Mouse (Mus musculus) brown adipose tissue, adult 24 weeks (tissue): ENCODE results near the gene 4933406M09Rik. TPM values are rescaled to one million over a fixed set of nuclear protein-coding genes. Genes with fewer than 3 reads are reported as not detected.
A peak's percentile ranks its signal among the peaks of the same experiment; 100 is the strongest.

Experiments used
- H3K27ac ChIP-seq: fragments of 200-500 bp; replicated peaks from 2 replicates; pipeline ENCODE4 v1.5.1; 2012; ENCODE audit warnings: low read depth, mild to moderate bottlenecking, low read length
- H3K4me1 ChIP-seq: fragments of 200-500 bp; 2 replicates; pipeline ENCODE4 v1.6.1; 2012; ENCODE audit warnings: low read length, mixed read lengths; ENCODE audit not compliant: control insufficient read depth, insufficient read depth, insufficient read length
- H3K4me3 ChIP-seq: fragments of 200-500 bp; 2 replicates; pipeline ENCODE4 v1.5.1; 2012; ENCODE audit warnings: low read depth, mild to moderate bottlenecking, low read length, moderate library complexity; ENCODE audit not compliant: insufficient read depth
- polyA plus RNA-seq: library from polyadenylated mRNA; stranded (reverse); fragments of >200 nt; gene quantifications from 2 replicates; pipeline ENCODE4 v1.2.4, GENCODE M21; 2012; ENCODE audit not compliant: missing spikeins, insufficient read depth, insufficient read length

Gene 4933406M09Rik
- polyA plus RNA-seq, 1 experiment, result not detected

DNA sequence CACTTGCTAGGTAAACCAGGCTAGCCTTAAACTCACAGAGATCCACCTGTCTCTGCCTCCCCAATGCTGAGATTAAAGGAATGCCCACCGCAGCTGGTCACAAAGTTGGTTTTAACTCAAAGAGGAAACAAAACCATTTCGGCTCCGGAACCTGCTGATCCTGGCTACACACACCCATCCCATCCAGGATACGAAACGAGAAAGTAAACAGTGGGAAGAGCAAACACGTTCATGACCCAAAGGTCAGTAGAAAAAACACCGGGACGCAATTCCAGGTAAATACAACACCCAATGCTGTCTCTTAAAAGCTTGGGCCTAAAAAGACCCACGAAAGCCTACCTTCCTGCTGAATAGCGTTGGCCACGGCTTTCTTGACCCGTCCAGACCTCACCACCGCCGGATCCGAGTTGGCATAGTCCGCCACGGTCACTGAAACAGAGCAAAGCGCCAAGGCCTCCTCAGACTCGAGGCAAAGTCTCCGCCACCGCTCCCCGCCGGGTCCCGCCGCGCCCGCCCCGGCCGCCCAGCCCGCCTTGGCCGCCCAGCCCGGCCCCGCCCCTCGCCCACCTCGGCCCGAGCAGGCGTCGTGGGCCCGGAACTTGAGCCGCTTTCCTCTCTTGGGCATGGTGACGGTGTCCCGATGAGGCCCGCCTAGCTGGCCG lies 24.4 kb upstream of the 4933406M09Rik start:
- peak overlapping the region; percentile 77 for H3K27ac ChIP-seq
- peak overlapping the region; percentile 95 for H3K4me3 ChIP-seq
- peaks cover 6% of the 10 kb centered on the region for H3K4me1 ChIP-seq

DNA sequence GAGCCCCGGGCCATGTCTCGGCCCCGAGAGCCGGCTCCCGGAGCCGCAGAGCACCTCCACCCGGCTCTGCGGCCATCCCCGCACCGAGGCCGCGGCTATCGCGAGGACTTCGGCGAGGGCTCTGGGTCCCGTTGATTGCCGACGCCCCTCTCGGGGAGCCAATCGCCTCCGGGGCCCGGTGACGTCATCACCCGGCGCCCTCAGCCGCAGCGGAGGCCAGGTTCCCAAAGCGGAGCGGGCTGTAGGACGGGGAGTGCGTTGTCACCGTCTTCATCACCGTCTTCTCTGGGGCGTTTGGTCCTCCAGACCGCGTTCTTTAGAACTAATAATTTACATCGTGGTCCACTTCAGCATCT lies 23.9 kb upstream of the 4933406M09Rik start, which contains the start of gene Tmem183a:
Gene Tmem183a, minus strand, starts transcription at position 123 of the 356 bp plus-strand sequence.
- Histone ChIP-seq H3K4me3 (peak within 1 kb of the TSS; percentile 95), H3K4me1 (peaks cover 6% of the 10 kb centered on the region), H3K27ac (peak within 1 kb of the TSS; percentile 82)

DNA sequence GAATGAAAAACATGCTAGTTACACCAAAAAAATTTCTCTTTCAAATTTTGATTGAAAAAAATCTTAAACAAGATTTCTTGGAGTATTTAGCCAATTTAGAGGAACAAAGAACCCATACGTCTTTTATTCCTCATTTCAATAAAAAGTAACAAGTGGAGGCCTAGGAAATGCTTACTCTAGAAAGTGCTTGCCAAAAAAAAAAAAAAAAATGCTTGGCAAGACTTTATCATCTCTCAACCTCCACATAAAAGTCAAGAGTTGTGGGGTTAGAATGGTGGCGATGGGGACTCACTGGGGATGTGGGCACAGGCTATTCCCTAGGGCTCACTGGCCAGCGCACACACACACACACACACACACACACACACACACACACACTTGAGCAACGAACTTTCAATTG lies 22.5 kb upstream of the 4933406M09Rik start:
- Histone ChIP-seq H3K27ac (no peak overlapping the region), H3K4me1 (peaks cover 6% of the 10 kb centered on the region), H3K4me3 (no peak overlapping the region)

DNA sequence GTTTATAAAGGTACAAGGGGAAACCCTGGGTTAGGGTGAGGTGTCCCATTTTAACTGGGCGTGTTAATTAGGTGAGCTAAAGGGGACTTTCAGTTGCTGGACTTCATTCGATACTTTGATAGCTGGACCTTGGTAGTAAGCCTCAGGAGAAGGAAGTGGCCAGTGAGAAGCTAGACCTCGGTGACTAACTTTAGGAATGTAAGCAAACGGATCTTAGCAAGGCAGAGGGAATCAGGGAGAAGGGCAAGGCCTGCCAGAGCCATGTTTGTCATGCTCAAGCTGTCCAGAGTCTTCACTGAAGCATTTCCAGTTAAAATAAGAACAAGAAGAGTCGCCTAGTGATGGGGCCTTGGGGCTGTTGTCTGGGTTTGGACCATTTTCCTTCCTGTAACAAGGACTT lies 20.2 kb upstream of the 4933406M09Rik start:
- Histone ChIP-seq H3K4me3 (no peak overlapping the region), H3K4me1 (peaks cover 6% of the 10 kb centered on the region), H3K27ac (no peak overlapping the region)

DNA sequence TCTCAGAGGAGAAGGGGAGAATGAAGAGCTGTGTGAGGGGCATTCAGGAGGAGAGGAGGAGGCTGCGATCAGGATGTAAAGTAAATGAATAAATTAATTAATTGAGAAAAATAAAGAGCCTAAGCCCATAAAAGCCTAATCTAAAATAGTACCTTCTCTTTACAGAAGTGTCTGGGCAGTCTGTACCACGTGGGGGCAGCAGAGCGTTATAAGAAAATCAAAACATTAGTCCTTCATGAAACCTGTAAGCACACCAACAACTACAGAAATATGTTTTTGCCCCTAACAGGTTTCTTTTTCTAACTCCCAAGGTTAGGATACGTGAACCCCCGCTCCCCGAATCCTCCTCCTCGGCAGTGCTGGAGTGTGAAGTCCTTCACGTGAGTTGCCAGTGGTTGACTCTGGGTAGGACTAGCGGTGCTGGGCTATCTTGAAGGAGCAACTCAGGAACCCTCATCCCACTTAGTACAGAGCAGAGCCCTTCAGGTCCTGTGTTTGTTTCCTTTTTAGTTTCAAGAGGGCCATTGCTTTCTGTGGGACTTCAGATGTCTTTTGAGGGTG lies 16.9 kb upstream of the 4933406M09Rik start:
- Histone ChIP-seq H3K4me3 (no peak overlapping the region), H3K4me1 (no peaks in the 10 kb centered on the region)

DNA sequence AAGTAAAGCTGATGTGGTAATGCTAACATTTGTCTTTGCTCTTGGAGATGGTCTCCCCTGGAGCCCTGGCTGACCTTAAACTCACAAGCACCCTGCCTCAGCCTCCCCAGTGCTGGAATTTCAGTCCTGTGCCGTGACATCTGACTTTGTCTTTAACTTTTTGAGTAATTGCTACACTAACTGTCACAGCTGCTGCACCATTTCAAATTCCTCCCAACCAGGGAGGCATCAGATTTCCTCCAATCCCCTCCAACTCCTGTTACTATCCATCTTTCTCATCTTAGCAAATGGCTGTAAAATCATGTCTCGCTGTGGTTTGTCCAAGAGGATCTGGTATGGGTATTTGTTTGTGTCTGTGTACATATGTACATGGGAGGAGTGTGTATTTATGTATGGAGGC lies 11.6 kb upstream of the 4933406M09Rik start:
- Histone ChIP-seq H3K4me1 (no peaks in the 10 kb centered on the region), H3K27ac (no peak overlapping the region), H3K4me3 (no peak overlapping the region)

More for the DNA sequence above, 16.9 kb upstream of the 4933406M09Rik start:
- H3K27ac ChIP-seq, result no peak overlapping the region

DNA sequence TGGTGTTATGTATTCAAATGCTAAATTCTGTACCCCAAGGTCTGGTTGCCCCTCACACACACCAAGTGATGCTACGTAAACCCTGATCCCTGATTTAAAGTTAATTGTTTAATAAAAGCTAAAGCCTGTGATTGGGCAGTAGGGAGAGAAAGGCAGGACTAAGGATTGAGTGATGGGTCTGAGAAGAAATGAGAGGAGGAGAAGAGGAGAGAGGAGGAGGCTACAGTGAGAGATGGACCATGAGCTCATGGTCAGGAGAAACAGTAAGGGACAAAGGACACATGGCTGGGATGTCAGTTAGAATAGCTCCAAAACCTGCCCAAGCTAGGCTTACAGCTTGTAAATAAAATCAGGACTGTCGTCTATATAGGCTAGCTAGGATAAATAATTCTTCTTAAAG lies 4.7 kb upstream of the 4933406M09Rik start:
- peak overlapping the region; percentile 91 for H3K27ac ChIP-seq

DNA sequence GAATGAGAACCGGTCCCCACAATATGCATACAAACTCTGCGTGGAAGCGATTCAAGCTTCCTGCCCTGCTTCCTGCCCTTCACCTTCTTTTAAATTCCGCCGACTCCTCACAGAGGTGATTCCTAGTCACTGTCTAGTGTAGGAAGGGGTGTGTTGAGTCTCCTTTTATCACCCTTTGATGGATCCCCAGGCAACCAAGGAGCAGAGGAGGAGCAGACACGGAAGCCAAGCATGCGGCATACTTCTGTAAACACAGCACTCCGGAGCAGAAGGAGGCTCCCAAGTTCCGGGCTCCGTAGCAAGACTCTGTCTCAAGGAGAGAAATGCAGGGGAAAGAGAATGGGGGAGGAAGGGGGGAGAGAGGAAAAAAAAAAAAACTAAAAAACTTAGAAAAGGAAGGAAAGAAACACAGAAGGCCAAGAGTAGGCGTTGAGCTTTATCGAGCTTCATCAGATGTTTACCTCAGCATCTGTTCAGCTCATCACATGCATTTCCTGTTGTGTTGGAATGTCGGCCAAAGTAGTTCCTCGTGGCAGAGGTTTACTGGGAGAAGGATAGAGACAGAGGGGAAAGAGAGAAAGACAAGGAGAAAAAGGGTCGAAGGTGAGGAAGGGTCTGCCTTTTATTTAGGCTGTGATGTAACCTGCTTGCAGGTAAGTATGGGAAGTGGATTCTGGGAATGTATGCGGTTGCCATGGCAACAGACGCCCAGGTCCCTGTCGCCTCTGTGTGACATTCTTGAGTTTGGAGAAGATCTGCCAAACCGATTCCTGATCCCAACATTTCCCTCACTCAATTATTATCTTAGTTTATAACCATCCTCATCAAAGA lies 3.7 kb upstream of the 4933406M09Rik start:
- peak overlapping the region; percentile 42 for H3K4me3 ChIP-seq
- peak overlapping the region; percentile 91 for H3K27ac ChIP-seq
- H3K4me1 ChIP-seq, result 0 out of 2 replicates have a peak, but pooled peaks cover 6% of the 10 kb centered on the region

More for the DNA sequence above, 4.7 kb upstream of the 4933406M09Rik start:
- 0 out of 2 replicates have a peak, but pooled peaks cover 6% of the 10 kb centered on the region for H3K4me1 ChIP-seq
- no peak overlapping the region for H3K4me3 ChIP-seq

DNA sequence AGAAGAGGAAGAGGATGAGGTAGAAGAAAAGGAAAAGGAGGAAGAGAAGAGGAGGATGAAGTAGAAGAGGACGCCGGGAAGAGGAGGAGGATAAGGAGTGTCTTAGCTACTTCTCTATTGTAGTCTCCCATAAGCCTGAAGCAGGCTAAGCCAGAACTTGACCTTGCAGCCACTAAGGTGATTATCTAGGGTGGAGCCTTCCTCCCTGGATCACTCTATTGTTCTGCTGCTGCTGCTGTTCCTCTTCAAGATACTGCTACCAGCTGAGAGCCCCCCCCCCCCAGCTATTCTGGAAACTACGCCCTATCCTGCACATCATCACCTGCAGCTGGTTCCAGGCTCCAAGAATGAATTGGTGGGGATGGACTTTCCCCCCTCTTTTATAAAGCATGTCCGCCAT lies 1.2 kb upstream of the 4933406M09Rik start:
- Histone ChIP-seq H3K4me1 (0 out of 2 replicates have a peak, but pooled peaks cover 6% of the 10 kb centered on the region), H3K27ac (peak overlapping the region; percentile 81), H3K4me3 (no peak overlapping the region)

DNA sequence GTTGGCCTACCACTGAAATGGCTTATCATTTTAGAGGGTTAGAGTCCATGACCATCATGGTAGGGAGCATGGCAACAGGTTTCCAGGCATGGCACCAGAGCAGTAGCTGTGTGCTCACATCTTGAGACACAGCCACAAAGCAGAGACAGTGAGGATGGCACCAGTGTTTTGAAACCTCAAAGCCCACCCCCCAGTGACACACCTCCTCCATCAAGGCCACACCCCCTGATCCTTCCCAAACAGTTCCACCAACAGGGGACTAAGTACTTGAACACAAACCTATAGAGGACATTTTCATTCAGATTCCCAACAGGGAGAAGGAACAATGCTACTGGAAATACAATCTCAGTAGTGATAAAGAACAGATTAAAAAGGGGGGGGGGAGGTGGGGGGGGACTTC lies 564 bp upstream of the 4933406M09Rik start:
- Histone ChIP-seq H3K4me3 (no peak overlapping the region), H3K4me1 (0 out of 2 replicates have a peak, but pooled peaks cover 6% of the 10 kb centered on the region), H3K27ac (peak overlapping the region; percentile 81)

DNA sequence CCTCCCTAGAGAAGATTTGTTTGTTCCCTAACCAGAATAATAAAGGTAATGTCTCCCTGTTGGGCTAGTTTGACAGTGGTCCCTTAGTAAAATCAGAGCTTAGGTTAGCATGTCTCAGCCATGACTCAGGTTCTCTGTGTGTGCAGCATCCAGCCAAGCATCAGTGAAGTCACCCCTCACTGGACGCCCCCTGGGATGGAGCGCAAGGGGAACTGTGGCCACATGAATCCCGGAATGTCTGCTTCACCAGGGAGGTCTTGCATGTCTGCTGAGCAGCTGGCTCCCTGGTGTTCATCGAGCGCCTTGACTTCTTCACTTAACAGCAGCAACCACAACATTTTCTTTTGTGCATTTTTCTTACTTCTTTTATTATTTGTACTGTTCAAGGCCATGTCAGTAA lies 8.1 kb downstream of the 4933406M09Rik start:
- H3K4me3 ChIP-seq, result no peak overlapping the region
- H3K27ac ChIP-seq, result no peak overlapping the region
- H3K4me1 ChIP-seq, result no peaks in the 10 kb centered on the region

DNA sequence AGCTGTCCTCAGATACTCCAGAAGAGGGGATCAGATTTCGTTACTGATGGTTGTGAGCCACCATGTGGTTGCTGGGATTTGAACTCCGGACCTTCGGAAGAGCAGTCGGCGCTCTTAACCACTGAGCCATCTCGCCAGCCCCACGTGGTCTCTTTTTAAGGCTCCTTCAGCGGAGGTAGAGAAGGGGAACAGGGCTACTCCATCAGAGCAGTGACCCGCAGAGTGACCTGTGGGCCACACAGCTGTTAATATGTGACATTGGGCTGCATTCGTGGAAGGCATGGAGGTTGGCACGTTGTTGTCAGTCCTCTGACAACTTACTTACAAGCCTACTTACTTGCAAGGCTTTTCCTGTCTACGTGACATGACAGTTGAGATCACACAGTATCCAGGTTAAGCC lies 12.5 kb downstream of the 4933406M09Rik start:
- Histone ChIP-seq H3K4me3 (no peak overlapping the region), H3K4me1 (no peaks in the 10 kb centered on the region), H3K27ac (no peak overlapping the region)

DNA sequence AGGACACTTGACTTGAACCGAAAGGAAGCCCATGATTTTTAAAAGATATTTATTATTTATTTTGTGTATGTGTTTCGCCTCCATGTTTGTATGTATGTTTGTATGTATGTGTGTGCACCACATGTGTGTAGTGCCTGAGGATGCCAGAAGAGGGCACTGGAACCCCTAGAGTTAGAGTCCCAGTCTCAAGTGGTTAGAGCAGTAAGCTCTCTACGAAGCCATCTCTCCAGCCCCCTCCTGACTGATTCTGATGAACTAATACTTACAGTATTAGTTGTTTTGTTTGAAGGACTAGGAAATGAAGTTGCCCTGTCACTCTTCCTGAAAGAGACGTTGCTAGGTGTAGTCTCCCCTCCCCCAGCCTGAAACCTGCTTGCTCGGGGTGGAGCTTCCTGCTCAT lies 14.0 kb downstream of the 4933406M09Rik start:
- Histone ChIP-seq H3K4me3 (no peak overlapping the region), H3K4me1 (no peaks in the 10 kb centered on the region), H3K27ac (no peak overlapping the region)

DNA sequence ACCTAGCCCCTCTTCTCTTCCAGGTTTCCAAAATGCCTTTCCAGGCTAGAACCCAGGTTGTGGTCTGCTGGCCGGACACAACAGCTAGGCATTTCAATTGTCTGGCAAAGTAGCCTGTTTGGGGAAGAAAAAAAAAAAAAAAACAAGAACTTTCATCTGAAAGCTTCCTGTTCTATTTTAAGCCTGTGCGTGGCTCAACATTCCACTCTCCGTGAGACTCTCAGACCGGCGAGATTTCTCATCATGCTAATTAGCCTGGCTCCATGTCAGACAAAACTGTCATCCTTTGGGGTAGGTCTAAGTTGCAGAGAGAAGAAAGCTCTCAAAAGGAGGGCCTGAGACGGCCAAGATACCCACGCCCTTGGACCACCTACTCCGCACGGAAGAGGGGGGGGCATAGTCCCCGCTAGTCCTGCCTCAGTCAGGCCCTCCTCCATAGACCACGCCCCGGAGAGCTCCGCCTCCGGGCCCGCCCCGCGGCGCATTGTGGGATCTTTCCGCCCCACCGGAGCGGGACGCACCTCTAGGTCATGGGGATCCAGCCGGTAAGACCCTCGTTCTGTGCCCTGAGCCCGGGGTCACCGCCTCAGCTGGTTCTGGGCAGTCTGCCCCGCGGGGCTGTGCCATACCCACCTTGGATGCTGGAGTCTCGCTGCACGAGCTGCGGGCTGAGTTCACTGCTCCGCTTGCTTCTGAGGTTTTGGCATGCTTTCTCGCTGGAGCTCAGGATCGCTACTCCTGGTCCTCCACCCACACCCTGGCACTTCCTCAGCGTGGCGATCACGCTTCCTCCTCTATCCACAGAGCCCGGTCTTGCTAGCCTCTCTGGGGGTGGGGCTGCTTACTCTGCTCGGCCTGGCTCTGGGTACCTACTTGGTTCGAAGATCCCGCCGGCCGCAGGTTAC lies 20.0 kb downstream of the 4933406M09Rik start, which contains the start of gene Cyb5r1:
Gene Cyb5r1, plus strand, starts transcription at position 51 of the 905 bp plus-strand sequence.
- peak within 1 kb of the TSS; percentile 72 for H3K4me3 ChIP-seq
- H3K4me1 ChIP-seq, result peaks cover 4% of the 10 kb centered on the region; the same call in 1 of the 2 replicates

More for the DNA sequence above, 20.0 kb downstream of the 4933406M09Rik start, which contains the start of gene Cyb5r1:
- H3K27ac ChIP-seq, result peak within 1 kb of the TSS; percentile 93
